Mouse (Mus musculus) ES-Bruce4 (cell line): ENCODE results near the gene Armc6. TPM values are rescaled to one million over a fixed set of nuclear protein-coding genes. Genes with fewer than 3 reads are reported as not detected.

Experiments
- H3K27ac ChIP-seq: 2 replicates; pipeline ENCODE4 v1.5.1; 2012; ENCODE audit warnings: low read length, inconsistent platforms; ENCODE audit not compliant: insufficient read depth
- H3K27me3 ChIP-seq: 2 replicates; pipeline ENCODE4 v1.6.1; 2012; ENCODE audit warnings: mild to moderate bottlenecking, low read length, inconsistent platforms; ENCODE audit not compliant: control insufficient read depth, poor library complexity, insufficient read depth, severe bottlenecking
- H3K36me3 ChIP-seq: 2 replicates; pipeline ENCODE4 v1.6.1; 2012; ENCODE audit warnings: inconsistent platforms, mild to moderate bottlenecking, low read length, moderate library complexity; ENCODE audit not compliant: control insufficient read depth, poor library complexity, insufficient read depth, severe bottlenecking
- H3K4me1 ChIP-seq: one replicate; pipeline ENCODE4 v1.8.1; 2011; ENCODE audit warnings: low read length; ENCODE audit not compliant: control insufficient read depth, insufficient read depth
- H3K4me3 ChIP-seq: 2 replicates; pipeline ENCODE4 v1.5.1; 2011; ENCODE audit warnings: low read depth, mild to moderate bottlenecking, low read length
- H3K9ac ChIP-seq: 2 replicates; pipeline ENCODE4 v1.6.1; 2012; ENCODE audit warnings: low read depth, mild to moderate bottlenecking, inconsistent platforms; ENCODE audit not compliant: poor library complexity, severe bottlenecking
- H3K9me3 ChIP-seq: replicated peaks from 2 replicates; pipeline ENCODE4 v1.6.1; 2012; ENCODE audit warnings: mild to moderate bottlenecking, low read length, inconsistent platforms; ENCODE audit not compliant: control insufficient read depth, poor library complexity, insufficient read depth, severe bottlenecking
- CTCF ChIP-seq: IDR thresholded peaks from one replicate; pipeline ENCODE4 v1.8.1; 2011; ENCODE audit warnings: low read depth, low read length
- EP300 ChIP-seq: IDR thresholded peaks from 2 replicates; pipeline ENCODE4 v1.6.1; 2011; ENCODE audit warnings: low read depth, low read length; ENCODE audit not compliant: insufficient read depth
- POLR2A ChIP-seq: IDR thresholded peaks from one replicate; pipeline ENCODE4 v1.8.1; 2011; ENCODE audit warnings: low read length; ENCODE audit not compliant: insufficient read depth
- polyA plus RNA-seq: library from polyadenylated mRNA; stranded (reverse); fragments of >200 nt; gene quantifications from 2 replicates; pipeline ENCODE4 v1.2.4, GENCODE M21; 2011; ENCODE audit warnings: low read depth; ENCODE audit not compliant: missing spikeins, insufficient read depth, insufficient read length

Armc6 gene
- polyA plus RNA-seq, 1 experiment, result 5.7 TPM

DNA sequence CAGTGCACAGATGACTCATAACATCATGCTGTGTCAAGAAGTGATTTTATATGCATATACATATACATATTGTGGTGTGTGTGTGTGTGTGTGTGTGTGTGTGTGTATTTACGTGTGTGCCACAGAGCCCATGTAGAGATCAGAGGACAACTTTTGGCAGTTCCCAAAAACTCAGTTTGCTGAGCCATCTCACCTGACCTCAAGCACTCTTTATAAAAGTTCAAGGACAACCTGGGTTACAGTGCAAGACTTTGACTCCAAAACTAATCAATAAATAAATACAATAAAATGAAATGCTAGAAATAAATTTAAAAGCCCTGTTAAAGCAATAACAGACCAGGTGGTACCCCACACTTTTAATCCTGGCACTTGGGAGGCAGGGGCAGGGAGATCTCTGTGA is 23.0 kb downstream of the Armc6 start:
- TF ChIP-seq EP300 (no peak), POLR2A (no peak), CTCF (no peak)
- H3K36me3 ChIP-seq, result no peaks in the 10 kb centered on the region
- no peaks in the 10 kb centered on the region for H3K4me1 ChIP-seq
- peak overlapping the region; percentile 69 for H3K4me3 ChIP-seq
- H3K9me3 ChIP-seq, result no peaks in the 10 kb centered on the region
- H3K27ac ChIP-seq, result no peak overlapping the region
- peak overlapping the region; percentile 52 for H3K9ac ChIP-seq
- H3K27me3 ChIP-seq, result no peaks in the 10 kb centered on the region

DNA sequence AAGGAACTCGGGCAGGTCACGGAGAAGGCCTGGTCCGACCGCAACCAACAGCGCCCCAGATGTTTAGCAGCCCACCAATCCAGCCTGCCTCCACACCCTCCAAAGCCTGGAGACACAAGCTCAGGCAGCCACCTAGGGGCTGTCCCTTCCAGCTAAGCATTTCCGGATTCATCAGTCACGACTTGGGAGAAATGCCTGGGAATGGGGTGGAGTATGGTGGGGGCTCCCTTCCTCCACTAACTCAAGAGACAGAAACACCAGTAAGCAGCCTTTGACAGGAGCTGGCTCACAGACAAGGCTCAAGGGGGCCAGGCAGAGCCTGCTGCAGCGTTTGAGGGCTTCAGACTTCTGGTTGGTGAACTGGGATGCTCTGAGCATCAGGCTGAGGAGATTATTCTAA is 23.7 kb downstream of the Armc6 start:
- Histone ChIP-seq H3K27ac (no peak overlapping the region), H3K9me3 (no peaks in the 10 kb centered on the region), H3K36me3 (no peaks in the 10 kb centered on the region), H3K9ac (no peak overlapping the region), H3K4me3 (no peak overlapping the region), H3K4me1 (no peaks in the 10 kb centered on the region), H3K27me3 (no peaks in the 10 kb centered on the region)
- no peak for TF ChIP-seq EP300
- no peak for TF ChIP-seq POLR2A
- TF ChIP-seq CTCF, result no peak

- no peaks in the 10 kb centered on the region for H3K9me3 ChIP-seq
- H3K36me3 ChIP-seq, result no peaks in the 10 kb centered on the region
- H3K27me3 ChIP-seq, result no peaks in the 10 kb centered on the region
- no peak for TF ChIP-seq EP300
- no peak for TF ChIP-seq POLR2A
- no peak for TF ChIP-seq CTCF
- H3K4me1 ChIP-seq, result no peaks in the 10 kb centered on the region
- no peak overlapping the region for H3K4me3 ChIP-seq
- H3K9ac ChIP-seq, result no peak overlapping the region
- H3K27ac ChIP-seq, result no peak overlapping the region
Measured at GRCm38 (mm10) chr8:70208130-70208529, 26.1 kb downstream of the Armc6 start.

GRCm38 (mm10) chr8:70204757-70205156 is 29.5 kb downstream of the Armc6 start:
- no peak overlapping the region for H3K4me3 ChIP-seq
- H3K9me3 ChIP-seq, result no peaks in the 10 kb centered on the region
- no peak for TF ChIP-seq EP300
- no peak for TF ChIP-seq POLR2A
- TF ChIP-seq CTCF, result no peak
- H3K27me3 ChIP-seq, result no peaks in the 10 kb centered on the region
- no peak overlapping the region for H3K9ac ChIP-seq
- H3K36me3 ChIP-seq, result no peaks in the 10 kb centered on the region
- H3K27ac ChIP-seq, result no peak overlapping the region
- H3K4me1 ChIP-seq, result no peaks in the 10 kb centered on the region

- H3K27me3 ChIP-seq, result no peaks in the 10 kb centered on the region
- H3K36me3 ChIP-seq, result no peaks in the 10 kb centered on the region
- H3K4me3 ChIP-seq, result no peak overlapping the region
- H3K9ac ChIP-seq, result no peak overlapping the region
- TF ChIP-seq EP300 (no peak), CTCF (no peak), POLR2A (no peak)
- H3K27ac ChIP-seq, result no peak overlapping the region
- H3K4me1 ChIP-seq, result no peaks in the 10 kb centered on the region
- H3K9me3 ChIP-seq, result no peaks in the 10 kb centered on the region
Measured at GRCm38 (mm10) chr8:70203072-70203471, 31.2 kb downstream of the Armc6 start.

- H3K9me3 ChIP-seq, result no peaks in the 10 kb centered on the region
- no peak overlapping the region for H3K4me3 ChIP-seq
- no peaks in the 10 kb centered on the region for H3K27me3 ChIP-seq
- H3K27ac ChIP-seq, result no peak overlapping the region
- H3K9ac ChIP-seq, result no peak overlapping the region
- no peaks in the 10 kb centered on the region for H3K36me3 ChIP-seq
- no peak for TF ChIP-seq CTCF
- H3K4me1 ChIP-seq, result no peaks in the 10 kb centered on the region
Measured at GRCm38 (mm10) chr8:70201417-70201816, 32.8 kb downstream of the Armc6 start.
